Mouse (Mus musculus) MEL (cell line): ENCODE measurements around the gene Eed.

ENCODE experiments used
- CTCF ChIP-seq, 3 experiments: IDR thresholded peaks in 2 of 3; conservative IDR thresholded peaks in 1 of 3; 2 replicates each; pipeline ENCODE4 v1.5.1; 2011 to 2012; ENCODE audit warnings: low read length in 3 of 3, low read depth in 2 of 3, mild to moderate bottlenecking in 2 of 3, improper control_type of control experiment in 1 of 3, inconsistent platforms in 1 of 3, mixed read lengths in 1 of 3, moderate library complexity in 1 of 3; ENCODE audit not compliant: control insufficient read depth in 1 of 3, insufficient read depth in 1 of 3, poor library complexity in 1 of 3, severe bottlenecking in 1 of 3
- EP300 ChIP-seq, 2 experiments: IDR thresholded peaks; 2 replicates each; pipeline ENCODE4 v1.6.1; 2011; ENCODE audit warnings: improper control_type of control experiment in 2 of 2, low read length in 2 of 2, low read depth in 1 of 2, mild to moderate bottlenecking in 1 of 2
- GATA1 ChIP-seq: IDR thresholded peaks from 2 replicates; pipeline ENCODE4 v1.6.1; 2011; ENCODE audit warnings: low read depth, low read length, improper control_type of control experiment
- HCFC1 ChIP-seq: IDR thresholded peaks from 2 replicates; pipeline ENCODE4 v1.6.1; 2012; ENCODE audit warnings: low read depth, mild to moderate bottlenecking, inconsistent platforms, low read length, improper control_type of control experiment, moderate library complexity
- MEF2A ChIP-seq: IDR thresholded peaks from 2 replicates; pipeline ENCODE4 v1.6.1; 2014; ENCODE audit warnings: low read depth, mild to moderate bottlenecking, inconsistent platforms, low read length, improper control_type of control experiment; ENCODE audit not compliant: poor library complexity, insufficient replicate concordance, severe bottlenecking; ENCODE audit errors: extremely low read depth
- POLR2A ChIP-seq, 2 experiments: IDR thresholded peaks; 2 replicates each; pipeline ENCODE4 v1.6.1; 2011 to 2012; ENCODE audit warnings: low read length in 2 of 2, mild to moderate bottlenecking in 2 of 2, control low read depth in 1 of 2, improper control_type of control experiment in 1 of 2, low read depth in 1 of 2, moderate library complexity in 1 of 2; ENCODE audit not compliant: control insufficient read depth in 1 of 2, insufficient read depth in 1 of 2, poor library complexity in 1 of 2
- RCOR1 ChIP-seq: IDR thresholded peaks from 2 replicates; pipeline ENCODE4 v1.6.1; 2012; ENCODE audit warnings: low read depth, mild to moderate bottlenecking, inconsistent platforms, low read length, improper control_type of control experiment
- SIN3A ChIP-seq: IDR thresholded peaks from 2 replicates; pipeline ENCODE4 v1.6.1; 2012; ENCODE audit warnings: low read length, improper control_type of control experiment, inconsistent platforms
- TAL1 ChIP-seq: IDR thresholded peaks from 2 replicates; pipeline ENCODE4 v1.6.1; 2012; ENCODE audit warnings: mild to moderate bottlenecking, inconsistent platforms, low read length, moderate library complexity, mixed read lengths
- TCF12 ChIP-seq: IDR thresholded peaks from 2 replicates; pipeline ENCODE4 v1.6.1; 2014; ENCODE audit warnings: low read depth, mild to moderate bottlenecking, inconsistent platforms, low read length, improper control_type of control experiment, moderate library complexity
- USF2 ChIP-seq, 2 experiments: IDR thresholded peaks; 2 replicates each; pipeline ENCODE4 v1.6.1; 2011 to 2012; ENCODE audit warnings: improper control_type of control experiment in 2 of 2, low read length in 2 of 2, borderline replicate concordance in 1 of 2, inconsistent platforms in 1 of 2, low read depth in 1 of 2, mild to moderate bottlenecking in 1 of 2; ENCODE audit not compliant: insufficient read depth in 1 of 2
- ZKSCAN1 ChIP-seq: IDR thresholded peaks from 2 replicates; pipeline ENCODE4 v1.6.1; 2012; ENCODE audit warnings: low read depth, mild to moderate bottlenecking, inconsistent platforms, low read length, improper control_type of control experiment, moderate library complexity

DNA sequence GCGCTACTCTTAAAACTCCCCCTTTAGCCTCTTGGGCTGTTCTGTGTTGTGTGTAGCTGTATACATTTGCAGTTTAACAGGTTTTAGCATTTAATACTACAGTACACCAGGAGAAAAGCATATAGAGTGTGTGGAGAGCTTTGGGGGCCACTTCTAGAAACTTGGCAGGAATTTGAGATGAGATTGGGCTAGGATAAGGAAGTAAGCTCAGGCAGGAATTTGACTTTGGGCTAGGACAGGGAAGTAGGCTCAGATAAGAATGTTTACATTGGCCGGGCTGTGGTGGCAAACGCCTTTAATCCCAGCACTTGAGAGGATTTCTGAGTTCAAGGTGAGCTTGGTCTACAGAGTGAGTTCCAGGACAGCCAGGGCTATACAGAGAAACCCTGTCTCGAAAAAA, 31.4 kb downstream of the Eed start:
- TF ChIP-seq POLR2A (IDR thresholded peaks at IDR 0.05; ENCODE audit: control insufficient read depth in 1 of 2, insufficient read depth in 1 of 2, low read depth in 1 of 2, low read length in 2 of 2, poor library complexity in 1 of 2) (no peak), MEF2A (no peak), TCF12 (no peak), GATA1 (peak; percentile 71), TAL1 (no peak), HCFC1 (no peak), EP300 (IDR thresholded peaks at IDR 0.05; ENCODE audit: low read depth in 1 of 2, low read length in 2 of 2) (peak in 1 of 2 experiments; percentile 52; a peak in 2 of 4 replicates), SIN3A (no peak), ZKSCAN1 (no peak), CTCF (IDR thresholded peaks at IDR 0.05 in 2 of 3, conservative IDR thresholded peaks at IDR 0.05 in 1 of 3; ENCODE audit: control insufficient read depth in 1 of 3, insufficient read depth in 1 of 3, low read depth in 2 of 3, low read length in 3 of 3, poor library complexity in 1 of 3, severe bottlenecking in 1 of 3) (no peak), USF2 (IDR thresholded peaks at IDR 0.05; ENCODE audit: borderline replicate concordance in 1 of 2, insufficient read depth in 1 of 2, low read depth in 1 of 2, low read length in 2 of 2) (no peak), RCOR1 (peak; percentile 74)
